8 mouse cellular contexts compared by ENCODE assay signal in the genomic region with DNA sequence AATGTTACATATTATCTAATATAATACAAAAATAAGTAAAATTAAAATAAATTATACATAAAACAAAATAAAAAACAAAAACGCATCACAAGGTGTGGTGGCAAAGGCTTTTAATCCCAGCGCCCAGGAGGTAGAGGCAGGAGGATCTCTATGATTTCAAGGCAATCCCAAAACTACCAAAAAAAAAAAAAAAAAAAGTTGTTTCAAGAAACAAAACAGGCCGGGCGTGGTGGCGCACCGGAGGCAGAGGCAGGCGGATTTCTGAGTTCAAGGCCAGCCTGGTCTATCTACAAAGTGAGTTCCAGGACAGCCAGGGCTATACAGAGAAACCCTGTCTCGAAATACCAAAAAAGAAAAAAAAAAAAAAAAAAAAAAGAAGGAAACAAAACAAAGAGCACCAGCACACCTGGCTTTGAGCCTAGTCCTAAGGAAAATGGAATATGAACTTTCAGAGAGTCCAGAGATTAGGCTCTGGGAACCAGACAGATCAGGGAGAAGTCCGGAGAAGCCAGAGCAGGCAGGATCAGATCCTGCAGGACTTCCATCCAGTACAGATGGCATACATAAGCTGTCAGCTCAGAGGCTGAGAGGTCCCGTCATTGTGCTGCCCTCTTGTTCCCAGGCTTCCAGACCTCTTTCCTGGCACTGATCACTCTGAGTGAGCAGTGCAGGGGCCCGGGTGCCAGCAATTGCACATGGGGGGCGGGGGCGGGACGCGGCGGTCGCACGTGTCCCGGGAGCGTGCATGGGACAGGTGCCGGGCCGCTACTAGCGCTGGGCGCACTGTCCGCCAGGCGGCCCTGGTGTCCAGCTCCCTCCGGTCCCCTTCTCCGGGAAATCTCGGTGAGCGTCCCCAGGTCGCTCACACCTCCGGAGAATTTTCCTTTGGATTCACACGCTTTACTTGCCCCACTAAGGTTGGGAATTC. TPM values are rescaled to one million over a fixed set of nuclear protein-coding genes. Genes with fewer than 3 reads are reported as not detected.
DNase-seq lines count a peak whose midpoint lies in the region; ATAC-seq and TF ChIP-seq lines count a peak whose summit lies in the region.

No protein-coding gene starts in this region.

- H3K4me1 ChIP-seq in CH12.LX (ENCODE audit: control insufficient read depth in 1 of 2, insufficient read depth in 2 of 2) = peaks cover 2 to 46% of the 10 kb centered on the region in 2 experiments; a peak in 2 of 4 replicates
- peaks cover 25% of the 10 kb centered on the region for H3K4me1 ChIP-seq in embryonic facial prominence, embryonic 10.5 days
- peaks cover 27% of the 10 kb centered on the region for H3K4me1 ChIP-seq in heart, embryonic 15.5 days (replicated peaks)
- peaks cover 5% of the 10 kb centered on the region for H3K4me1 ChIP-seq in limb, embryonic 11.5 days (ENCODE audit: control insufficient read depth, insufficient read depth, low read length)
- H3K4me1 ChIP-seq in midbrain, embryonic 11.5 days (ENCODE audit: control insufficient read depth, insufficient read depth, low read length) = peaks cover 20% of the 10 kb centered on the region

- ATAC-seq in heart, embryonic 15.5 days (replicated peaks; ENCODE audit: insufficient number of reproducible peaks, insufficient read depth, low FRiP score, low read depth) = peak; percentile 61
- peak; percentile 44 for ATAC-seq in limb, embryonic 11.5 days (ENCODE audit: insufficient number of reproducible peaks, low FRiP score, low TSS enrichment, low read depth)
- ATAC-seq in midbrain, embryonic 11.5 days (ENCODE audit: low FRiP score) = peak; percentile 70

- 12% methylated on average over 33 of the region's 33 CpGs for WGBS in embryonic facial prominence, embryonic 10.5 days
- 11% methylated on average over 33 of the region's 33 CpGs for WGBS in heart, embryonic 15.5 days
- WGBS in limb, embryonic 11.5 days = 11% methylated on average over 33 of the region's 33 CpGs
- WGBS in midbrain, embryonic 11.5 days = 13% methylated on average over 33 of the region's 33 CpGs

- DNase-seq in adrenal gland, postnatal 14 days = peak; percentile 88
- no peak for DNase-seq in adrenal gland, adult 8-10 months
- peak; percentile 42 for DNase-seq in CH12.LX (ENCODE audit: extremely low read depth)
- peak; percentile 75 for DNase-seq in embryonic facial prominence, embryonic 10.5 days (ENCODE audit: low spot score)
- no peak for DNase-seq in limb, embryonic 11.5 days (ENCODE audit: low spot score)
- DNase-seq in midbrain, embryonic 11.5 days (ENCODE audit: low spot score, missing footprints) = peak; percentile 73
- no peak for DNase-seq in c-Kit-positive CD71-positive TER-119-positive erythroid progenitor cells, embryonic 14.5 days (ENCODE audit: low spot score)

- peak overlapping the region; percentile 69 for H3K9ac ChIP-seq in CH12.LX (ENCODE audit: insufficient read depth, low read depth)
- peak overlapping the region; percentile 65 for H3K9ac ChIP-seq in heart, embryonic 15.5 days
- peak overlapping the region; percentile 51 for H3K9ac ChIP-seq in limb, embryonic 11.5 days (ENCODE audit: low read length)
- peak overlapping the region; percentile 67 for H3K9ac ChIP-seq in midbrain, embryonic 11.5 days (ENCODE audit: low read length)

- H3K4me2 ChIP-seq in CH12.LX (ENCODE audit: insufficient read depth, low read depth, poor library complexity, severe bottlenecking) = peak overlapping the region; percentile 70
- peak overlapping the region; percentile 91 for H3K4me2 ChIP-seq in heart, embryonic 15.5 days
- H3K4me2 ChIP-seq in limb, embryonic 11.5 days (ENCODE audit: low read depth, severe bottlenecking) = peak overlapping the region; percentile 95
- peak overlapping the region; percentile 96 for H3K4me2 ChIP-seq in midbrain, embryonic 11.5 days

- H3K4me3 ChIP-seq in CH12.LX (replicated peaks in 1 of 3; ENCODE audit: low read depth in 2 of 3, low read length in 2 of 3, poor library complexity in 1 of 3) = peak overlapping the region; percentile 59 to 100 (median 69)
- H3K4me3 ChIP-seq in embryonic facial prominence, embryonic 10.5 days = peak overlapping the region; percentile 91
- H3K4me3 ChIP-seq in heart, embryonic 15.5 days = peak overlapping the region; percentile 100
- H3K4me3 ChIP-seq in limb, embryonic 11.5 days (ENCODE audit: low read depth, low read length) = peak overlapping the region; percentile 99
- H3K4me3 ChIP-seq in midbrain, embryonic 11.5 days (ENCODE audit: low read depth, low read length) = peak overlapping the region; percentile 99

- TF ChIP-seq CTCF in CH12.LX (conservative IDR thresholded peaks at IDR 0.05 in 1 of 2, IDR thresholded peaks at IDR 0.05 in 1 of 2; ENCODE audit: low read depth in 2 of 2, low read length in 2 of 2) = peak in 1 of 2 experiments; percentile 35; a peak in 1 of 4 replicates

- H3K27ac ChIP-seq in CH12.LX (ENCODE audit: insufficient read depth, low read depth) = peak overlapping the region; percentile 42
- peak overlapping the region; percentile 86 for H3K27ac ChIP-seq in embryonic facial prominence, embryonic 10.5 days (replicated peaks)
- H3K27ac ChIP-seq in heart, embryonic 15.5 days = peak overlapping the region; percentile 93
- H3K27ac ChIP-seq in limb, embryonic 11.5 days (replicated peaks; ENCODE audit: low read depth, low read length) = peak overlapping the region; percentile 57; the same call in 1 of the 2 replicates
- H3K27ac ChIP-seq in midbrain, embryonic 11.5 days (ENCODE audit: low read depth, low read length) = peak overlapping the region; percentile 82

- TF ChIP-seq POLR2A in CH12.LX (IDR thresholded peaks at IDR 0.05; ENCODE audit: low read depth, low read length) = no peak

- peaks cover 4 to 23% of the 10 kb centered on the region in 2 experiments for H3K36me3 ChIP-seq in CH12.LX (replicated peaks in 1 of 2; ENCODE audit: control insufficient read depth in 1 of 2, insufficient read depth in 1 of 2, low read length in 1 of 2)
- H3K36me3 ChIP-seq in embryonic facial prominence, embryonic 10.5 days (replicated peaks) = peaks cover 26% of the 10 kb centered on the region
- 0 out of 2 replicates have a peak, but pooled peaks cover 3% of the 10 kb centered on the region for H3K36me3 ChIP-seq in heart, embryonic 15.5 days
- H3K36me3 ChIP-seq in limb, embryonic 11.5 days (ENCODE audit: control insufficient read depth, insufficient read depth, low read length) = peaks cover 4% of the 10 kb centered on the region; the same call in 1 of the 2 replicates
- no peaks in the 10 kb centered on the region for H3K36me3 ChIP-seq in midbrain, embryonic 11.5 days (ENCODE audit: control insufficient read depth, insufficient read depth, low read length)

- H3K79me2 ChIP-seq in CH12.LX (replicated peaks; ENCODE audit: control insufficient read depth, extremely low read depth, insufficient read depth, poor library complexity, severe bottlenecking) = peaks cover 36% of the 10 kb centered on the region

- no peaks in the 10 kb centered on the region for H3K9me3 ChIP-seq in CH12.LX (replicated peaks; ENCODE audit: low read length)
- no peaks in the 10 kb centered on the region for H3K9me3 ChIP-seq in embryonic facial prominence, embryonic 10.5 days
- no peaks in the 10 kb centered on the region for H3K9me3 ChIP-seq in heart, embryonic 15.5 days (replicated peaks)
- no peaks in the 10 kb centered on the region for H3K9me3 ChIP-seq in limb, embryonic 11.5 days (ENCODE audit: control insufficient read depth, low read length)
- H3K9me3 ChIP-seq in midbrain, embryonic 11.5 days (ENCODE audit: control insufficient read depth, low read length) = no peaks in the 10 kb centered on the region

- TF ChIP-seq EP300 in CH12.LX (IDR thresholded peaks at IDR 0.05; ENCODE audit: low read length) = no peak

- TF ChIP-seq RAD21 in CH12.LX (IDR thresholded peaks at IDR 0.05; ENCODE audit: low read depth, low read length) = no peak

- no peaks in the 10 kb centered on the region for H3K27me3 ChIP-seq in CH12.LX (replicated peaks)
- H3K27me3 ChIP-seq in embryonic facial prominence, embryonic 10.5 days (replicated peaks; ENCODE audit: low read depth, poor library complexity, severe bottlenecking) = no peaks in the 10 kb centered on the region
- H3K27me3 ChIP-seq in heart, embryonic 15.5 days = no peaks in the 10 kb centered on the region
- no peaks in the 10 kb centered on the region for H3K27me3 ChIP-seq in limb, embryonic 11.5 days (ENCODE audit: control insufficient read depth, insufficient read depth, low read length)
- H3K27me3 ChIP-seq in midbrain, embryonic 11.5 days (ENCODE audit: control insufficient read depth, insufficient read depth, low read length) = no peaks in the 10 kb centered on the region

- dilution Hi-C loops in CH12.LX (cut with MboI; ENCODE audit: extremely low pct_ligation_motif_present, extremely low pct_unique_long_range_greater_than_20kb, low sequenced_read_pairs) = no loop called here

- in situ Hi-C loops in CH12.LX (cut with MboI; ENCODE audit: low pct_ligation_motif_present, low pct_unique_long_range_greater_than_20kb, low sequenced_read_pairs) = no loop called here

TF ChIP-seq in CH12.LX, 34 proteins besides CTCF, POLR2A, EP300 and RAD21 (continues in another document):
- TF ChIP-seq SMC3 (IDR thresholded peaks at IDR 0.05; ENCODE audit: low read depth, low read length) (peak; percentile 17; the same call in 1 of the 2 replicates), POLR2AphosphoS2 (IDR thresholded peaks at IDR 0.05; ENCODE audit: low read depth, low read length) (no peak), PAX5 (IDR thresholded peaks at IDR 0.05; ENCODE audit: low read length) (no peak)

RNA-seq across cellular contexts. Expression of a gene that starts 1.0 kb away (rescaled TPM):
- 67.6 and 73.0 TPM in 2 replicates for total RNA-seq in adrenal gland, postnatal 14 days (2021)
- total RNA-seq in adrenal gland, adult 8-10 months (2022) = 100 to 1,000 TPM in 2 of 4 experiments, 10 to 100 TPM in 2; 81.3 to 111 (median 98.3) TPM
- total RNA-seq in CH12.LX (2012; rRNA removed) (27.1 and 30.7 TPM in 2 replicates), CH12.LX (2014; rRNA removed) (30.0 and 32.8 TPM in 2 replicates)
- 44.2 and 47.7 TPM in 2 replicates for polyA plus RNA-seq in CH12.LX (2012; ENCODE audit: insufficient read length, low read depth)
- polyA plus RNA-seq in embryonic facial prominence, embryonic 10.5 days (2016; fragmentation: Nextera tagmentation; extraction: Ambion mirVana) = 19.2 and 19.9 TPM in 2 replicates
- 16.3 and 17.9 TPM in 2 replicates for polyA plus RNA-seq in heart, embryonic 15.5 days (2015; fragmentation: Nextera tagmentation; extraction: Ambion mirVana)
- 16.2 and 16.4 TPM in 2 replicates for polyA plus RNA-seq in limb, embryonic 11.5 days (2014; fragmentation: Nextera tagmentation; extraction: Ambion mirVana)
- polyA plus RNA-seq in midbrain, embryonic 11.5 days (2014; fragmentation: Nextera tagmentation; extraction: Ambion mirVana) = 21.6 and 23.7 TPM in 2 replicates

RNA-seq across cellular contexts. Expression of a gene that starts 36.8 kb away (rescaled TPM):
- 104 and 117 TPM in 2 replicates for total RNA-seq in adrenal gland, postnatal 14 days (2021)
- 100 to 1,000 TPM; 105 to 149 (median 127) TPM for total RNA-seq in adrenal gland, adult 8-10 months (2022)
- total RNA-seq in CH12.LX (2012; rRNA removed) = 113 and 140 TPM in 2 replicates
- total RNA-seq in CH12.LX (2014; rRNA removed) = 143 and 169 TPM in 2 replicates
- polyA plus RNA-seq in CH12.LX (2012; ENCODE audit: insufficient read length, low read depth) = 156 and 169 TPM in 2 replicates
- 29.2 and 31.6 TPM in 2 replicates for polyA plus RNA-seq in embryonic facial prominence, embryonic 10.5 days (2016; fragmentation: Nextera tagmentation; extraction: Ambion mirVana)
- polyA plus RNA-seq in heart, embryonic 15.5 days (2015; fragmentation: Nextera tagmentation; extraction: Ambion mirVana) = 12.5 and 15.6 TPM in 2 replicates
- polyA plus RNA-seq in limb, embryonic 11.5 days (2014; fragmentation: Nextera tagmentation; extraction: Ambion mirVana) = 41.5 and 41.6 TPM in 2 replicates
- 35.7 and 41.0 TPM in 2 replicates for polyA plus RNA-seq in midbrain, embryonic 11.5 days (2014; fragmentation: Nextera tagmentation; extraction: Ambion mirVana)

Comparison
In these comparisons a context has a peak if more than half of its experiments do, and no peak if none do; other contexts are left out.
1. DNase-seq: peak in adrenal gland, postnatal 14 days (single experiment), CH12.LX (single experiment), embryonic facial prominence, embryonic 10.5 days (single experiment) and midbrain, embryonic 11.5 days (single experiment); none in adrenal gland, adult 8-10 months (single experiment), limb, embryonic 11.5 days (single experiment) and c-Kit-positive CD71-positive TER-119-positive erythroid progenitor cells, embryonic 14.5 days (single experiment).
2. H3K27ac ChIP-seq: peak in every context shown above with its lines; median percentile 93 in heart, embryonic 15.5 days; 86 in embryonic facial prominence, embryonic 10.5 days; 82 in midbrain, embryonic 11.5 days; 57 in limb, embryonic 11.5 days; 42 in CH12.LX.
3. Peak in every context shown above with its lines, with median percentiles within 50 percentile points of each other: H3K4me2 ChIP-seq, H3K4me3 ChIP-seq, H3K9ac ChIP-seq and ATAC-seq.